Mouse (Mus musculus) lung, postnatal 0 days (tissue): ENCODE measurements around the gene Fblim1.

Source experiments
- CTCF ChIP-seq: IDR thresholded peaks from 2 replicates; pipeline ENCODE4 v1.5.1; 2016; ENCODE audit warnings: antibody characterized with exemption, mild to moderate bottlenecking
- EP300 ChIP-seq: IDR thresholded peaks from 2 replicates; pipeline ENCODE4 v1.6.1; 2016; ENCODE audit warnings: antibody characterized with exemption, mild to moderate bottlenecking, control low read depth

GRCm38 (mm10) chr4:141571337-141571739 is 34.6 kb downstream of the Fblim1 start:
- TF ChIP-seq EP300: no peak
- no peak for TF ChIP-seq CTCF
